Mouse (Mus musculus) hindbrain, embryonic 14.5 days (tissue): Measurements from ENCODE around the gene Map3k9. TPM values are rescaled to one million over a fixed set of nuclear protein-coding genes. Genes with fewer than 3 reads are reported as not detected.

Source experiments
- ATAC-seq: fragments of 200-750 bp; cut with Nextera tagmentation; 2 replicates; pipeline ENCODE4 v1.8.0; 2017; ENCODE audit warnings: moderate number of reproducible peaks, mild to moderate bottlenecking, moderate TSS enrichment, moderate library complexity; ENCODE audit not compliant: low FRiP score
- DNase-seq: peaks from one replicate; pipeline ENCODE4 v3.0.0-alpha.2; 2015; ENCODE audit warnings: low spot score
- H3K27ac ChIP-seq: fragments of 300-500 bp; sonication (generic); 2 replicates; pipeline ENCODE4 v1.5.1; 2014; ENCODE audit warnings: mild to moderate bottlenecking, moderate library complexity
- H3K27me3 ChIP-seq: fragments of 300-500 bp; sonication (generic); 2 replicates; pipeline ENCODE4 v1.6.1; 2014; ENCODE audit warnings: mild to moderate bottlenecking, low read length, mixed read lengths; ENCODE audit not compliant: control insufficient read depth, insufficient read depth
- H3K36me3 ChIP-seq: fragments of 300-500 bp; sonication (generic); replicated peaks from 2 replicates; pipeline ENCODE4 v1.6.1; 2014; ENCODE audit not compliant: control insufficient read depth, insufficient read depth
- H3K4me1 ChIP-seq: fragments of 300-500 bp; sonication (generic); replicated peaks from 2 replicates; pipeline ENCODE4 v1.6.1; 2014; ENCODE audit warnings: antibody characterized with exemption, low read length, mixed read lengths; ENCODE audit not compliant: control insufficient read depth, insufficient read depth
- H3K4me2 ChIP-seq: fragments of 300-500 bp; sonication (generic); replicated peaks from 2 replicates; pipeline ENCODE4 v1.6.1; 2014; ENCODE audit warnings: mild to moderate bottlenecking, moderate library complexity
- H3K4me3 ChIP-seq: fragments of 300-500 bp; sonication (generic); replicated peaks from 2 replicates; pipeline ENCODE4 v1.5.1; 2014; ENCODE audit warnings: mild to moderate bottlenecking, low read length
- H3K9ac ChIP-seq: fragments of 300-500 bp; sonication (generic); 2 replicates; pipeline ENCODE4 v1.6.1; 2014
- H3K9me3 ChIP-seq: fragments of 300-500 bp; sonication (generic); 2 replicates; pipeline ENCODE4 v1.6.1; 2016; ENCODE audit warnings: low read length; ENCODE audit not compliant: control insufficient read depth
- WGBS: fragments of 180-500 bp; shearing (Covaris S2); extraction: QIAGEN DNeasy Blood & Tissue Kit; methylation state at CpG from one replicate; pipeline ENCODE4 v1.1.7; 2014; 5-methylcytosine and 5-hydroxymethylcytosine counted together
- polyA plus RNA-seq: library from polyadenylated mRNA; unstranded; fragments of >200 nt; fragmentation: Nextera tagmentation; extraction: Ambion mirVana; gene quantifications from 2 replicates; pipeline ENCODE4 v1.2.1, GENCODE M21; 2014

Gene Map3k9
- polyA plus RNA-seq, 1 experiment from 2014 or later: 13.3 TPM

- Histone ChIP-seq H3K27ac (no peak overlapping the region), H3K4me3 (no peak overlapping the region), H3K4me2 (no peak overlapping the region), H3K9me3 (no peaks in the 10 kb centered on the region), H3K9ac (no peak overlapping the region), H3K27me3 (no peaks in the 10 kb centered on the region), H3K4me1 (no peaks in the 10 kb centered on the region), H3K36me3 (no peaks in the 10 kb centered on the region)
- ATAC-seq (no peak), DNase-seq (no peak)
- 81% methylated on average over 4 of the region's 4 CpGs for WGBS
Measured at GRCm38 (mm10) chr12:81698011-81698410, 83.0 kb downstream of the Map3k9 start.

DNA sequence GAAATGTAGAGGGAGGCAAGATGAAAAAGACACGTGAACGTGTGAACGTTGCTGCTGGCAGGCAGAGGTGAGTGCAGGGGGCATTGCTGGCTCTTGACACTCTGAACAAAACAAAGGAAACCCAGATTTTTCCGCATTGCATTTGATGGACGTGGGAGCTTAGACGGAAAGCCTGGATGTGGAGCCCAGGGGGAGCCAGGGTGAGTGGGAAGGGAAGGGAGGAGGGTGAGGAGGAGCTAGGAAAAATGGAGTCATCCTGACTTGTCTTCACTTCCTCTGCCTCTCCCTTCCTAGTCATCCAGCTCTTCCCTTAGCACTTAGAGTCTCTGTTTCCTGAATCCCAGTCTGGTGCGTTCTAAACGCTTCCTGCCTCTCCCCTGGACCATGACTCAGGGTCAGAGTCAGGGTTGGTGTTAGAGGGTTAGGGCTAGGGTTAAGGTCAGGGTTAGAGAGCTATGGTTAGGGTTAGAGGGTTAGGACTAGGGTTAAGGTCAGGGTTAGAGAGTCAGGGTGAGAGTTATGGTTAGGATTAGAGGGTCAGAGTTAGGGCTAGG lies 89.7 kb downstream of the Map3k9 start:
- 48% methylated on average over 8 of the region's 8 CpGs for WGBS
- ATAC-seq (no peak), DNase-seq (no peak)
- Histone ChIP-seq H3K9ac (no peak overlapping the region), H3K9me3 (no peaks in the 10 kb centered on the region), H3K36me3 (no peaks in the 10 kb centered on the region), H3K4me3 (no peak overlapping the region), H3K4me1 (peaks cover 5% of the 10 kb centered on the region), H3K27ac (no peak overlapping the region), H3K4me2 (no peak overlapping the region), H3K27me3 (no peaks in the 10 kb centered on the region)

DNA sequence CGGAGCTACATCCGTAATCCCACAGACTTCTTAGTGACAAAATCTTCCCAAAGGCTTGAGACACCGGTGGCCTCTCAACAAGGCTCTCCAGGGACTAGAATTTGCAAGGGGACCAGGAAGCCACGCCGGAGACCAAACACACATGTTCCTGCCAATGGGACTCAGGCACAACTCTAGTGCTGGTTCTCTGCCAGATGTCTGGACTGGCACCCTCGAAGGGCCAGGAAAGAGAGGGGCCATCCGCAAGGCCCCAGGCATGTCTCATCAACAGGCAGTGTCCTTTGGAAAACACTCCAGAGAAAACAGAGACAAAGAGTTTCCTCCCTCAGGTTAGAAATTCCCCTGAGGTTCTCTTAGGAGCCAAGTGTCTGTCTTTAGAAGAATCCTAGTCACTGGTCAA lies 90.2 kb downstream of the Map3k9 start:
- ATAC-seq: no peak

DNA sequence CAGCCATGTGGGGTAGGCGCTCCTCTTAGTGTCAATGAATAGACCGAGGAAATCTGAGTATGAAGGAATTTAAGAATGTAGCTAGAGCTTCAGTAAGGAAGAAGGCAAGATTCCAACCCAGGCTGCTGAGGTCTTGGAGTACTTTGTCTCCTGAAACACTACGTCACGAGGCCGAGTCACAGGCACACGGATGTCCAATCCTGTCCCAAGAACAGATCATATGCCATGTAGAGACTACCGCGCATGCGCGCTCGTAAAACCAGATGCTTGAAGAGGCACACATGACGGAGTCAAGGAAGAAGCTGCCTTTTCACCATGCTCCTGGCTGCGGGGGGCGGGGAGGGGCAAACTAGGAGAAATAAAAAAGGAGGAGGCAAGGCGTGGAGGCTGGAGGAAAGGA lies 90.9 kb downstream of the Map3k9 start:
- Histone ChIP-seq H3K4me2 (no peak overlapping the region), H3K9ac (no peak overlapping the region), H3K36me3 (no peaks in the 10 kb centered on the region), H3K9me3 (no peaks in the 10 kb centered on the region), H3K4me1 (peaks cover 10% of the 10 kb centered on the region), H3K4me3 (no peak overlapping the region), H3K27me3 (no peaks in the 10 kb centered on the region), H3K27ac (no peak overlapping the region)
- DNase-seq: no peak
- WGBS: 91% methylated on average over 15 of the region's 15 CpGs
- no peak for ATAC-seq

More for the DNA sequence above, 90.2 kb downstream of the Map3k9 start:
- no peaks in the 10 kb centered on the region for H3K27me3 ChIP-seq
- no peak overlapping the region for H3K4me2 ChIP-seq
- WGBS: 84% methylated on average over 7 of the region's 7 CpGs
- DNase-seq: no peak
- H3K9me3 ChIP-seq: no peaks in the 10 kb centered on the region
- H3K9ac ChIP-seq: no peak overlapping the region
- H3K4me3 ChIP-seq: no peak overlapping the region
- H3K4me1 ChIP-seq: peaks cover 10% of the 10 kb centered on the region
- H3K36me3 ChIP-seq: no peaks in the 10 kb centered on the region
- H3K27ac ChIP-seq: no peak overlapping the region

GRCm38 (mm10) chr12:81689505-81690056 lies 91.4 kb downstream of the Map3k9 start:
- Histone ChIP-seq H3K36me3 (no peaks in the 10 kb centered on the region), H3K4me3 (no peak overlapping the region), H3K4me2 (no peak overlapping the region), H3K4me1 (peaks cover 10% of the 10 kb centered on the region), H3K9ac (no peak overlapping the region), H3K27ac (no peak overlapping the region), H3K27me3 (no peaks in the 10 kb centered on the region), H3K9me3 (no peaks in the 10 kb centered on the region)
- ATAC-seq: no peak
- DNase-seq: no peak
- 54% methylated on average over 4 of the region's 4 CpGs for WGBS

DNA sequence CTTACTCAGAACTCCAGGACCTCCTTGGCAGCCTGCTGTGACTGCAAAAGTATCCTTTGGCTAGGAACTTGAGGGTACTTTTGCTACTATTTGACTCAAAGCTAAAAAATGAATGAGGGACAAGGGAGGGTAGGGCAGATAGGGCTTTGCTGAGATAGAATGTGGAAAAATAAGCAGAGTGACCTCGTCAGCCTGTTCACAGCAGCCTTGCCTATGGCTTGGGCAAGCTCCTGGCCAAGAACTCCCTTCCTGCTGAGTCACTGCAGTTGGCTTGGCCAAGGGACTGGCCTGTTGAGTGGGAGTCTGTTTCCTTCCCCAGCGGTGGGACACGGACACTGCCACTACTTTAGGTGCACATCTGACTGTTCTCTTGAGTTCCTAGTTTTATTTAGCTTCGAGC lies 92.4 kb downstream of the Map3k9 start:
- 93% methylated on average over 4 of the region's 4 CpGs for WGBS
- H3K4me3 ChIP-seq: no peak overlapping the region

GRCm38 (mm10) chr12:81687873-81688272 lies 93.1 kb downstream of the Map3k9 start:
- Histone ChIP-seq H3K4me2 (no peak overlapping the region), H3K27ac (no peak overlapping the region), H3K4me3 (no peak overlapping the region), H3K36me3 (no peaks in the 10 kb centered on the region), H3K9ac (no peak overlapping the region), H3K4me1 (peaks cover 10% of the 10 kb centered on the region), H3K27me3 (no peaks in the 10 kb centered on the region), H3K9me3 (no peaks in the 10 kb centered on the region)
- DNase-seq: no peak
- ATAC-seq: no peak
- 82% methylated on average over 5 of the region's 5 CpGs for WGBS

More for the DNA sequence above, 92.4 kb downstream of the Map3k9 start:
- H3K27me3 ChIP-seq: no peaks in the 10 kb centered on the region
- no peak overlapping the region for H3K27ac ChIP-seq
- H3K4me1 ChIP-seq: peaks cover 10% of the 10 kb centered on the region
- no peak overlapping the region for H3K4me2 ChIP-seq
- H3K9ac ChIP-seq: no peak overlapping the region
- ATAC-seq: no peak
- no peak for DNase-seq
- no peaks in the 10 kb centered on the region for H3K9me3 ChIP-seq
- no peaks in the 10 kb centered on the region for H3K36me3 ChIP-seq

GRCm38 (mm10) chr12:81686406-81687117 lies 94.4 kb downstream of the Map3k9 start:
- peak overlapping the region; percentile 42; the same call in 1 of the 2 replicates for H3K9ac ChIP-seq
- H3K36me3 ChIP-seq: no peaks in the 10 kb centered on the region
- ATAC-seq: peak; percentile 80; the same call in 1 of the 2 replicates
- 34% methylated on average over 12 of the region's 12 CpGs for WGBS
- DNase-seq: peak; percentile 35
- peaks cover 10% of the 10 kb centered on the region for H3K4me1 ChIP-seq
- H3K27ac ChIP-seq: 0 out of 2 replicates have a peak overlapping the region, but pooled peaks have one; percentile 38
- no peak overlapping the region for H3K4me3 ChIP-seq
- H3K9me3 ChIP-seq: no peaks in the 10 kb centered on the region
- H3K4me2 ChIP-seq: no peak overlapping the region
- H3K27me3 ChIP-seq: no peaks in the 10 kb centered on the region

DNA sequence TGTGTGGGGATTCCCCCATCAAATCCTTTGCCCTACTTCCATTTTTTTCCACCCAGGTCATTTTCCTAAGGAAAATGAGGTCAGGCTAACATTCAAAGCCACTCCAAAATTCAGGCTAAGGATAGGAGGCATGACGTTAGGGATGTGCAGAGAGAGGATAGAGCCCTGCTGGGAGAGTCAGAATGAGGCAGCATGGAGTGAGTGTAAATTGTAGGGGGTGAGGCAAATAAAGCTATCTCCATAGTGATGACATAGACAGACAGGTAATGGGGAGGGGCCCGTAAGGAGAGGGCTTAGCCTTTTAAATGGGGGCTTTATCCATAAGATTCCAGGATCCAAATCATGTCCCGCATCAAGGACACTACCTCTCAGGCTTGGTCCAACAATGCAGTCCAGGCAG lies 95.0 kb downstream of the Map3k9 start:
- WGBS: 51% methylated on average over 3 of the region's 3 CpGs
- Histone ChIP-seq H3K4me3 (no peak overlapping the region), H3K9me3 (no peaks in the 10 kb centered on the region), H3K27me3 (no peaks in the 10 kb centered on the region), H3K27ac (0 out of 2 replicates have a peak overlapping the region, but pooled peaks have one; percentile 38), H3K36me3 (no peaks in the 10 kb centered on the region), H3K4me1 (peaks cover 10% of the 10 kb centered on the region), H3K4me2 (no peak overlapping the region), H3K9ac (peak overlapping the region; percentile 42; the same call in 1 of the 2 replicates)
- ATAC-seq (no peak), DNase-seq (no peak)
